Mouse (Mus musculus): ENCODE measurements around the gene Zic2. TPM values are rescaled to one million over a fixed set of nuclear protein-coding genes. Genes with fewer than 3 reads are reported as not detected.
"Not testable (repeated sequence)": the region's sequence is repeated elsewhere in the genome, so short reads cannot be mapped to it uniquely, and the experiment has no call there.

The Zic2 gene
- polyA plus RNA-seq, 1 experiment from 2014 or later, result not detected

DNA sequence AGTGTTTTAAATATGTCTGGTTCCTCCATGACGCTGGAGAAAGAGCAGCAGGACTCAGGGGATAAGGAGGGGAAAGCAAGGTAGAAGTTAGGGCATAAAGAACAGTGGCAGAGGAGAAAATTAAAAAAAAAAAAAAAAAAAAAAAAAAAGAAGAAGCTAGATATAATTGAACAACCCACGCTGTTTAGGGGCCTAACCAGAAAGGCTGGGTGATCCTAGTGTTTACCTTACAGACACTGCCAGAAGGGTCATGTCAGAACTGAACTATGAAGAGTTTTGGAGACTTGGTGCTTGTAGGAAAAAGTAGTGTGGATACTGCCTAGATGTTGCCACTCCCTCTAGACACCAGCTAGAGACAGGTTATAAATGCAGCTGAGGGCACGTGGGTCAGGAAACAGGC lies 13.7 kb upstream of the Zic2 start:
- ATAC-seq (ENCODE audit: low FRiP score, low TSS enrichment), result no peak
- H3K27ac ChIP-seq (ENCODE audit: low read length), result no peak overlapping the region
- H3K4me1 ChIP-seq (ENCODE audit: insufficient read depth, low read length), result peaks cover 20% of the 10 kb centered on the region
- no peak overlapping the region for H3K4me3 ChIP-seq (ENCODE audit: low read length)
- H3K27me3 ChIP-seq (ENCODE audit: insufficient read depth, low read length), result peaks cover 71% of the 10 kb centered on the region
- no peak overlapping the region for H3K4me2 ChIP-seq (replicated peaks; ENCODE audit: low read depth, low read length)
- no peak overlapping the region for H3K9ac ChIP-seq (replicated peaks; ENCODE audit: low read length)
- WGBS, result 56% methylated on average over 3 of the region's 3 CpGs
- H3K9me3 ChIP-seq (ENCODE audit: low read length), result no peaks in the 10 kb centered on the region
- no peaks in the 10 kb centered on the region for H3K36me3 ChIP-seq (ENCODE audit: insufficient read depth, low read length)

DNA sequence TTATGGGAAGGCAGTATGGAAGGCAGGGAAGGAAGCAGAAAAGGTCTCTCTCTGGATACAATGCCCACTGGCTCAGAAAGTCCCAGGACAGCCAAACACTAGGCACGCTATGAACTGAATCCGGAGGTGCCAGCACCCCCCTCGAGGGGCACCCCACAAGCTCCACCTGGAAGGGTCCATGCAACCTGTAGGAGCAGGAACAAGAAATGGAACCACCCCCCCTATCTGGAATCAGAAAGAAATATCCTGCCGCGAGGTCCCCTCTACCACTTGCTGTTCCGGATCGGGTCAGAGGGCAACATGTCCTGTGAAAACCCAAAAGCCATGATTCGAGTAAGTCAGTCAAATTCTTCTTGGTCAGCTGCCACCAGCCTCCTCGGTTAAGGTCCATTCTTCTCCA lies 13.3 kb upstream of the Zic2 start:
- Histone ChIP-seq H3K36me3 (ENCODE audit: insufficient read depth, low read length) (no peaks in the 10 kb centered on the region), H3K27me3 (ENCODE audit: insufficient read depth, low read length) (peaks cover 74% of the 10 kb centered on the region), H3K4me3 (ENCODE audit: low read length) (no peak overlapping the region), H3K27ac (ENCODE audit: low read length) (no peak overlapping the region), H3K4me1 (ENCODE audit: insufficient read depth, low read length) (peaks cover 20% of the 10 kb centered on the region), H3K4me2 (replicated peaks; ENCODE audit: low read depth, low read length) (no peak overlapping the region), H3K9ac (replicated peaks; ENCODE audit: low read length) (no peak overlapping the region), H3K9me3 (ENCODE audit: low read length) (no peaks in the 10 kb centered on the region)
- WGBS, result 23% methylated on average over 9 of the region's 9 CpGs
- ATAC-seq (ENCODE audit: low FRiP score, low TSS enrichment), result no peak

DNA sequence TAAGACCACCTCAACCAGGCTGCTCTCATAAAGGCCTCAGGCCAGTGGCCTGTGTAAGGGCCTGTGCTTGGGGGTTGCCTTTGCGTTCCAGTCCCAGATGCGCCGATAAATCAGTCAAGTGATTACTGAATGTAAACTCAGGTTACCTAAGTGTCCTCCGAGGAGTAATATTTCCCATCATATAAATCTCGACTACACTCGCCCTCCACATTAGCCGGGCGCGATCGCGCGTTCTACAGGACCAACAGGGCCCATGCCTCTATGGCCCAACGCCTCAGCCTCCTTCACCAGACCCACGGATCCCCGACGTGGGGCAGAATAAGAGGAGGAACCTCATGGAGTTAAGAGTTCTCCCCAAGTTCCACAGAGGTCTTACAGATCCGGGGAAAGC lies 12.6 kb upstream of the Zic2 start:
- 16% methylated on average over 17 of the region's 17 CpGs for WGBS
- Histone ChIP-seq H3K4me1 (ENCODE audit: insufficient read depth, low read length) (peaks cover 20% of the 10 kb centered on the region), H3K9ac (replicated peaks; ENCODE audit: low read length) (no peak overlapping the region), H3K4me2 (replicated peaks; ENCODE audit: low read depth, low read length) (no peak overlapping the region), H3K36me3 (ENCODE audit: insufficient read depth, low read length) (no peaks in the 10 kb centered on the region), H3K4me3 (ENCODE audit: low read length) (no peak overlapping the region), H3K27ac (ENCODE audit: low read length) (no peak overlapping the region), H3K9me3 (ENCODE audit: low read length) (no peaks in the 10 kb centered on the region), H3K27me3 (ENCODE audit: insufficient read depth, low read length) (peaks cover 81% of the 10 kb centered on the region)
- ATAC-seq (ENCODE audit: low FRiP score, low TSS enrichment), result 0 out of 2 replicates have a peak, but pooled peaks have one; percentile 14

DNA sequence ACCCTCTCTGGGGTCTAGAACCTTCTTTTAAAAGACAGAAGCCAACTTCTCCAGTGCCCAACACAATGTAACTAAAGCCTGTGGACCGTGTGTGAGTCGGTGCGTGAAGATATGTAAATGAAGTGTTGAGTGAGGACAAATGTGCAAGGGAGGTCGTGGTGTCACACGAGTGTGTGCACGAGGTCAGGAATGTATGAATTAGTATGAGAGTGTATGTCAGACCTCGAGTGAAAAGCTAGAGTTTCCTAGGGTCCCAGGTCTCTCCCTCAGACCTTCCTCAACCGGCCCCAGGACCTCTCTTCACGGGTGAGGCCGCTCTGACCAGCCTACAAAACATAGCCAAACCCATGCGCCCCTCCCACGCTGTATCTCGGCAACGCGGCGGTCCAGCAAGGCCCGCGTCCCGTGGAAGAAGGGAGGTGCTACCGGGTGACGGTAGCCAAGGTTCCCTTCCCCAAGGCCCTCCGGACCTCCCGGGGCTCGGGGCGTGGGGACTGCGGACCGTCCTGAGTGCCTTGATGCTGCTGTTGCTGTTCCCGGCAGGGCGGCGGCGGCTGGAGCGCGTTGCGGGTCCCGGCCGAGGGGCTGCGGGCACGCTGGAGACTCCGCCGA lies 12.0 kb upstream of the Zic2 start:
- ATAC-seq (ENCODE audit: low FRiP score, low TSS enrichment), result peak; percentile 35
- Histone ChIP-seq H3K9me3 (ENCODE audit: low read length) (no peaks in the 10 kb centered on the region), H3K27me3 (ENCODE audit: insufficient read depth, low read length) (peaks cover 86% of the 10 kb centered on the region), H3K4me1 (ENCODE audit: insufficient read depth, low read length) (peaks cover 20% of the 10 kb centered on the region), H3K36me3 (ENCODE audit: insufficient read depth, low read length) (no peaks in the 10 kb centered on the region), H3K4me3 (ENCODE audit: low read length) (peak overlapping the region; percentile 51), H3K27ac (ENCODE audit: low read length) (no peak overlapping the region), H3K9ac (replicated peaks; ENCODE audit: low read length) (no peak overlapping the region), H3K4me2 (replicated peaks; ENCODE audit: low read depth, low read length) (peak overlapping the region; percentile 84)
- 1% methylated on average over 40 of the region's 40 CpGs for WGBS

DNA sequence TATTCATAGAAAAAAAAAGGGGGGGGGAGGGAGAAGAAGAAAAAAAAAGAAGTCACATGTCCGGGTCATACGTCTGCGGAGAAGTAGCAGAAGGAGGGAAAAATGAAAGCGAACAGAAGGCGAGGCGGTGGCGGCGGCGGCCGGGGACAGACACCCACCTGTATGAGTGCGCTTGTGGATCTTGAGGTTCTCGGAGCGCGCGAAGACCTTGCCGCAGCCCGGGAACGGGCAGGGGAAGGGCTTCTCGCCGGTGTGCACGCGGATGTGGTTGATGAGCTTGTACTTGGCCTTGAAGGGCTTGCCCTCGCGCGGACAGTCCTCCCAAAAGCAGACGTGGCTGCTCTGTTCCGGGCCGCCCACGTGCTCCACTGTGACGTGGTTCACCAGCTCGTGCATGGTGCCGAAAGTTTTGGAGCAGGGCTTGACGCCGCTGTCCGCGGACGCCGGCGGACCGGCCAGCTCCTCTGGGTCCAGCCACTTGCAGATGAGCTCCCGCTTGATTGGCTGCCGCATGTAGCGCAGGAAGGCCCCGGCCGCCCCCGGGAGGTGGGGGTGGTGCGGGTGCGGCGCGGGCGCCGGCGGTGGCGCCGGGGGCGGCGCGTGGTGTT lies 11.4 kb upstream of the Zic2 start:
- Histone ChIP-seq H3K4me2 (replicated peaks; ENCODE audit: low read depth, low read length) (peak overlapping the region; percentile 84), H3K9ac (replicated peaks; ENCODE audit: low read length) (peak overlapping the region; percentile 22; the same call in 1 of the 2 replicates), H3K27me3 (ENCODE audit: insufficient read depth, low read length) (peaks cover 88% of the 10 kb centered on the region), H3K4me1 (ENCODE audit: insufficient read depth, low read length) (peaks cover 20% of the 10 kb centered on the region), H3K4me3 (ENCODE audit: low read length) (peak overlapping the region; percentile 51)
- under 1% methylated on average over 51 of the region's 58 CpGs for WGBS
- H3K9me3 ChIP-seq (ENCODE audit: low read length); H3K27ac ChIP-seq (ENCODE audit: low read length); H3K36me3 ChIP-seq (ENCODE audit: insufficient read depth, low read length): not testable (repeated sequence)
- peak; percentile 74; the same call in 1 of the 2 replicates for ATAC-seq (ENCODE audit: low FRiP score, low TSS enrichment)

DNA sequence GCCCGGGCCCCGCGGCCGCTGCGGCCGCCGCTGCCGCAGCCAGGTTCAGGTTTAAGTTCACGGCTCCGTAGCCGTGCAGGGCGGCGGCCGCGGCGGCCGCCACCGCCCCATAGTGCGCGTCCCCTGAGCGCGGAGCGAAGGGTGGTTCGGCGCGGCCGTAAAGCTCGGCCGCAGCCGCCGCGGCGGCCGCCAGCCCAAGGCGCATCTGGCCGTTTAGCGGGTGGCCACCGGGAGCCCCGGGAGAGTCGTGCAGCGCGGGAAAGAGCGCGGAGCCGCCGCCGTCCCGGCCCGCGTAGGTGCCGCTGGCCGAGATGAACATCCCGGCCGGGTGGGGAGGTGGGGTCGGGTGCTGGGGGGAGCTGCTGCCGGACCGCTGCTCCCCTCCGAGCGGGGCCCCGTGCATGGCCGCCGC lies 10.9 kb upstream of the Zic2 start:
- Histone ChIP-seq H3K27ac (ENCODE audit: low read length) (no peak overlapping the region), H3K9ac (replicated peaks; ENCODE audit: low read length) (peak overlapping the region; percentile 22; the same call in 1 of the 2 replicates), H3K9me3 (ENCODE audit: low read length) (no peaks in the 10 kb centered on the region), H3K4me1 (ENCODE audit: insufficient read depth, low read length) (peaks cover 20% of the 10 kb centered on the region), H3K4me2 (replicated peaks; ENCODE audit: low read depth, low read length) (peak overlapping the region; percentile 84), H3K4me3 (ENCODE audit: low read length) (peak overlapping the region; percentile 51), H3K36me3 (ENCODE audit: insufficient read depth, low read length) (no peaks in the 10 kb centered on the region), H3K27me3 (ENCODE audit: insufficient read depth, low read length) (peaks cover 93% of the 10 kb centered on the region)
- under 1% methylated on average over 37 of the region's 62 CpGs for WGBS
- ATAC-seq (ENCODE audit: low FRiP score, low TSS enrichment), result 0 out of 2 replicates have a peak, but pooled peaks have one; percentile 4

DNA sequence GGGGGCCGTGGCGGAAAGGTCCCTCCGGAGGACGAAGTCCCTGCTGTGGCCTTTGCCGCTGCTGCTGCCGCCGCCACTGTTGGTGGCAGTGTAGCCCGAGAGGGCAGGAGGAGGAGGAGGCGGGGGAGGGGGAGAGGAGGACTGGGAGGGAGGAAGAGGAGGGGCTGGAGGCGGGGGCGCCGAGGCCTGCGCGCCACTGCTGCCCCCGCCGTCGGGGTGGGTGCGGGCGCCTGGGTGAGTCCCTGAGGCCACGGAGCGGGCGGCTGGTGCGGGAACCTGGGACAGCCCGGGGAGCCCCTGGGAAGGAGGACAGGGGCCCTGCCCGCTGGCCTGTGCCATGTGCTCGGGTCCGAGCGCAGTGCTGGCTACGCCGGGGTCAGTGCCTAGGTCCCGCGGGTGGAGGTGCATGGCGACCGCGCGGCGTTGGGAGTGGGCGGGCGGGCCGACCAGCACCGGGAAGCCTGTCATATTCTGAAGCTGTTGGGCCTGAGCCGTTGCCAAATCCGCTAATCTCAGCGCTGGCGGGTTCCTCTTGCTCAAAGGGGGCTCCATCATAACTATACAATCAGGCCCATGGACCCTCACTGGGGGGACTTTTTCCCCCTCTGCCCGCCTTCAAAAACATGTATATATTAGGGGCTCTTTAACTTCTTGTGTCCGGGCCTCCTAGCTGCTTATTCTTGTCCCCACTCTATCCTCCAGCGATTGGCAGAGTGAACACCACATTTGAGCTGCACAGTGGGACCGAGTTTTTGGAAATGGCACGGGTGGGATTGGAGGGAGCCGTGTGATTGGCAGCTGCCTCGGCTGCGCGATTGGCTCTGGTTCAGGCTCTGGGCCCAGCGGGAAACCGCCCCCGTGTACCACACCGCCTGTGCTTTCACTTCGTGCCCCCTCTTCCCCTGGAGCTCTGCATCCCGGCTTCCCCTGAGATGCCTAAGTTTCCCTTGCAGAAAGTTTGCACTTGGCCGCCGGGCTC lies 10.2 kb upstream of the Zic2 start, which contains the start of gene Zic5:
Gene Zic5 (minus strand): TSS at position 915 of the 979 bp plus-strand sequence.
- peaks cover 95% of the 10 kb centered on the region for H3K27me3 ChIP-seq (ENCODE audit: insufficient read depth, low read length)
- H3K27ac ChIP-seq (ENCODE audit: low read length), result no peak within 1 kb of the TSS
- H3K9ac ChIP-seq (replicated peaks; ENCODE audit: low read length), result peak within 1 kb of the TSS; percentile 22; the same call in 1 of the 2 replicates
- H3K4me2 ChIP-seq (replicated peaks; ENCODE audit: low read depth, low read length), result peak within 1 kb of the TSS; percentile 84
- ATAC-seq (ENCODE audit: low FRiP score, low TSS enrichment), result peak; percentile 49
- H3K36me3 ChIP-seq (ENCODE audit: insufficient read depth, low read length), result no peaks in the 10 kb centered on the region
- peaks cover 20% of the 10 kb centered on the region for H3K4me1 ChIP-seq (ENCODE audit: insufficient read depth, low read length)
- peak within 1 kb of the TSS; percentile 51 for H3K4me3 ChIP-seq (ENCODE audit: low read length)
- no peaks in the 10 kb centered on the region for H3K9me3 ChIP-seq (ENCODE audit: low read length)
- WGBS, result under 1% methylated on average over 49 of the region's 62 CpGs

DNA sequence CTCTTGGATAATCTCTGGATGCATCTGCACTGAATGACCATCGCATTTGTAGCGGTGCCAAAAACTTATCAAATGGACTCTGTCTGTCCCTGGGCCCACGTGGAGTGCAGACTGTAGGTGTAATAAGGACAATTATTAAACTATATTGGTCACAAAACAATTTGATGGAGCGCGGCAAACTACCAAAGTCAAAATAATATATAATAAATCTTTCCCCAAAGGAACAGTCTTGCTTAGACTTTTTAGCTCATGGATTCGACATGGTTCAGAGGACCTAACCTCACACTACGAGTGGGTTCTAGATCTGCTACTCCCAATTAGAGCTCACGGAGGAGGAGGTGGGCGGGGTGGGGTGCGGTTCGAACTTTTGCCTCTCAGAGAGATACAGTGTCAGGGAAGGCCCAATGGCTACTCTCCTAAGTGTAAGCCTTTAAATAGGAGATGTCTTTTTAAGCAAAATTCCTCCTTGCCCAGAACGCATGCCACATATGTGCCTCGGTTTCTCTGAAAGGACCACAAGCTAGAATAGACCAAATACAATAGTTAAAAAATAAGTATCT lies 9.2 kb upstream of the Zic2 start:
- H3K27ac ChIP-seq (ENCODE audit: low read length), result no peak overlapping the region
- peaks cover 97% of the 10 kb centered on the region for H3K27me3 ChIP-seq (ENCODE audit: insufficient read depth, low read length)
- no peaks in the 10 kb centered on the region for H3K9me3 ChIP-seq (ENCODE audit: low read length)
- H3K4me1 ChIP-seq (ENCODE audit: insufficient read depth, low read length), result peaks cover 20% of the 10 kb centered on the region
- 21% methylated on average over 13 of the region's 13 CpGs for WGBS
- no peak overlapping the region for H3K9ac ChIP-seq (replicated peaks; ENCODE audit: low read length)
- no peak for ATAC-seq (ENCODE audit: low FRiP score, low TSS enrichment)
- H3K4me3 ChIP-seq (ENCODE audit: low read length), result no peak overlapping the region
- no peak overlapping the region for H3K4me2 ChIP-seq (replicated peaks; ENCODE audit: low read depth, low read length)
- H3K36me3 ChIP-seq (ENCODE audit: insufficient read depth, low read length), result no peaks in the 10 kb centered on the region

DNA sequence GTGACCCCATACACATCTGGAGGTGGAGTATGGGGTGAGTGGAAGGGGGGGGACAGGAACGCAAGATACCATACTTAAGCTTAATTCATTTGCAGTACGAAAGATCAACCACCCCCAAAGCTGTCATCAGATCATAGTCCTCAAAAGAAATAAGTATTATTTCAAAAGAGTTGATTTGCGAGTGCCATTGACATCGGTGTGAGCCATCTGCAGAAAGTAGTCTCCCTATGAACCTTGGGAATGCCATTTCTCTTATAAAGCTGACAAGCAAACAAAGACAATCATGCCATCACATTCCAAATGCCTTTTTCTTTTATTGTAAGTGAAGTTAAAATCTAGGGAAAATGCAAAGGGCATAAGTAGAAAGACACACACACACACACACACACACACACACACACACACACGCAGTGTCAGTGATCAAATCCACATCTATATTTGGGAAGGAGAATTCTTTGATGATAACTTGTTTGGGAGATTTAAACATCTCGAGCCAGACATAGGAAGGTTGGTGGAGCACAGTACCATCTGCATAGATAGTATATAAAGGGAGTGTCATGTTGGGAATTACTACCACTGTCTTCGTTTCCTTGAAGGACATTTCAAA lies 8.4 kb upstream of the Zic2 start:
- no peak overlapping the region for H3K4me2 ChIP-seq (replicated peaks; ENCODE audit: low read depth, low read length)
- H3K27me3 ChIP-seq (ENCODE audit: insufficient read depth, low read length), result peaks cover 99% of the 10 kb centered on the region
- no peak overlapping the region for H3K27ac ChIP-seq (ENCODE audit: low read length)
- no peak for ATAC-seq (ENCODE audit: low FRiP score, low TSS enrichment)
- no peak overlapping the region for H3K9ac ChIP-seq (replicated peaks; ENCODE audit: low read length)
- no peaks in the 10 kb centered on the region for H3K36me3 ChIP-seq (ENCODE audit: insufficient read depth, low read length)
- no peaks in the 10 kb centered on the region for H3K9me3 ChIP-seq (ENCODE audit: low read length)
- H3K4me1 ChIP-seq (ENCODE audit: insufficient read depth, low read length), result peaks cover 20% of the 10 kb centered on the region
- 50% methylated on average over 7 of the region's 7 CpGs for WGBS
- H3K4me3 ChIP-seq (ENCODE audit: low read length), result no peak overlapping the region
